Mouse (Mus musculus) CH12.LX (cell line): ENCODE measurements around the gene Kcnip4. TPM values are rescaled to one million over a fixed set of nuclear protein-coding genes. Genes with fewer than 3 reads are reported as not detected.

ENCODE experiments used
- DNase-seq: peaks from one replicate; pipeline ENCODE4 v3.0.0-alpha.2; 2013; ENCODE audit errors: extremely low read depth
- H3K27ac ChIP-seq: 2 replicates; pipeline ENCODE4 v1.5.1; 2012; ENCODE audit warnings: low read depth, mild to moderate bottlenecking, control low read depth, moderate library complexity; ENCODE audit not compliant: insufficient read depth
- H3K27me3 ChIP-seq: replicated peaks from 2 replicates; pipeline ENCODE3; 2012; ENCODE audit warnings: inconsistent platforms
- H3K36me3 ChIP-seq, 2 experiments: replicated peaks in 1 of 2; 2 replicates each; pipeline versions ENCODE3 to v1.6.1; 2012; ENCODE audit warnings: inconsistent platforms in 1 of 2, low read length in 1 of 2, mild to moderate bottlenecking in 1 of 2, mixed read lengths in 1 of 2, moderate library complexity in 1 of 2; ENCODE audit not compliant: control insufficient read depth in 1 of 2, insufficient read depth in 1 of 2
- H3K4me1 ChIP-seq, 2 experiments: 2 replicates each; pipeline ENCODE4 v1.6.1; 2012; ENCODE audit warnings: inconsistent platforms in 1 of 2, moderate library complexity in 1 of 2; ENCODE audit not compliant: insufficient read depth in 2 of 2, control insufficient read depth in 1 of 2
- H3K4me2 ChIP-seq: 2 replicates; pipeline ENCODE4 v1.6.1; 2012; ENCODE audit warnings: low read depth, mild to moderate bottlenecking, control low read depth; ENCODE audit not compliant: poor library complexity, insufficient read depth, severe bottlenecking
- H3K4me3 ChIP-seq, 3 experiments: fragments of 150-350 bp in 1 of 3; sonication (generic) in 1 of 3; replicated peaks in 1 of 3; 2 replicates each; pipeline versions ENCODE3 to v1.5.1; 2011 to 2012; ENCODE audit warnings: low read depth in 2 of 3, low read length in 2 of 3, mild to moderate bottlenecking in 2 of 3, moderate library complexity in 2 of 3, control low read depth in 1 of 3, improper control_type of control experiment in 1 of 3, inconsistent platforms in 1 of 3, mixed read lengths in 1 of 3; ENCODE audit not compliant: poor library complexity in 1 of 3
- H3K79me2 ChIP-seq: replicated peaks from 2 replicates; pipeline ENCODE4 v1.6.1; 2012; ENCODE audit warnings: mild to moderate bottlenecking, moderate library complexity; ENCODE audit not compliant: control insufficient read depth, poor library complexity, insufficient read depth, severe bottlenecking; ENCODE audit errors: extremely low read depth
- H3K9ac ChIP-seq: 2 replicates; pipeline ENCODE4 v1.6.1; 2012; ENCODE audit warnings: low read depth, mild to moderate bottlenecking, control low read depth, moderate library complexity; ENCODE audit not compliant: insufficient read depth
- H3K9me3 ChIP-seq: replicated peaks from 2 replicates; pipeline ENCODE3; 2012; ENCODE audit warnings: low read length, inconsistent platforms, mixed read lengths
- CHD1 ChIP-seq: IDR thresholded peaks from 2 replicates; pipeline ENCODE4 v1.6.1; 2012; ENCODE audit warnings: low read depth, low read length, improper control_type of control experiment, inconsistent platforms
- E2F4 ChIP-seq: IDR thresholded peaks from 2 replicates; pipeline ENCODE4 v1.6.1; 2011; ENCODE audit warnings: low read depth, low read length, improper control_type of control experiment; ENCODE audit not compliant: insufficient replicate concordance
- EP300 ChIP-seq: IDR thresholded peaks from 2 replicates; pipeline ENCODE4 v1.6.1; 2011; ENCODE audit warnings: low read length, improper control_type of control experiment
- ETS1 ChIP-seq: conservative IDR thresholded peaks from 2 replicates; pipeline ENCODE4 v1.6.1; 2012; ENCODE audit warnings: low read depth, mild to moderate bottlenecking, inconsistent platforms, low read length, improper control_type of control experiment, moderate library complexity
- IRF4 ChIP-seq: IDR thresholded peaks from 2 replicates; pipeline ENCODE4 v1.6.1; 2014; ENCODE audit warnings: low read depth, mild to moderate bottlenecking, inconsistent platforms, low read length, improper control_type of control experiment
- JUN ChIP-seq: IDR thresholded peaks from 2 replicates; pipeline ENCODE4 v1.6.1; 2011; ENCODE audit warnings: low read depth, mild to moderate bottlenecking, low read length, improper control_type of control experiment, moderate library complexity; ENCODE audit not compliant: insufficient read depth
- JUND ChIP-seq: conservative IDR thresholded peaks from 2 replicates; pipeline ENCODE4 v1.6.1; 2011; ENCODE audit warnings: low read depth, low read length, improper control_type of control experiment
- KAT2A ChIP-seq: IDR thresholded peaks from 2 replicates; pipeline ENCODE4 v1.6.1; 2012; ENCODE audit warnings: low read length, improper control_type of control experiment, inconsistent platforms; ENCODE audit not compliant: insufficient replicate concordance
- MAX ChIP-seq: IDR thresholded peaks from 2 replicates; pipeline ENCODE4 v1.6.1; 2011; ENCODE audit warnings: low read length, improper control_type of control experiment
- MAZ ChIP-seq: IDR thresholded peaks from 2 replicates; pipeline ENCODE4 v1.6.1; 2012; ENCODE audit warnings: low read depth, mild to moderate bottlenecking, inconsistent platforms, low read length, improper control_type of control experiment, moderate library complexity
- MEF2A ChIP-seq: IDR thresholded peaks from 2 replicates; pipeline ENCODE4 v1.6.1; 2014; ENCODE audit warnings: low read depth, mild to moderate bottlenecking, inconsistent platforms, low read length, improper control_type of control experiment, borderline replicate concordance
- MXI1 ChIP-seq: IDR thresholded peaks from 2 replicates; pipeline ENCODE4 v1.6.1; 2011; ENCODE audit warnings: mild to moderate bottlenecking, low read depth, low read length, improper control_type of control experiment
- POLR2AphosphoS2 ChIP-seq: IDR thresholded peaks from 2 replicates; pipeline ENCODE4 v1.6.1; 2011; ENCODE audit warnings: low read depth, low read length, improper control_type of control experiment
- RCOR1 ChIP-seq: conservative IDR thresholded peaks from 2 replicates; pipeline ENCODE4 v1.6.1; 2012; ENCODE audit warnings: low read depth, mild to moderate bottlenecking, inconsistent platforms, low read length, improper control_type of control experiment
- SMC3 ChIP-seq: IDR thresholded peaks from 2 replicates; pipeline ENCODE4 v1.6.1; 2011; ENCODE audit warnings: low read depth, low read length, improper control_type of control experiment
- TBP ChIP-seq: conservative IDR thresholded peaks from 2 replicates; pipeline ENCODE4 v1.6.1; 2011; ENCODE audit warnings: low read depth, low read length, improper control_type of control experiment
- TCF12 ChIP-seq: IDR thresholded peaks from 2 replicates; pipeline ENCODE4 v1.6.1; 2014; ENCODE audit warnings: low read depth, mild to moderate bottlenecking, inconsistent platforms, low read length, improper control_type of control experiment
- USF1 ChIP-seq: IDR thresholded peaks from 2 replicates; pipeline ENCODE4 v1.6.1; 2014; ENCODE audit warnings: low read depth, mild to moderate bottlenecking, inconsistent platforms, low read length, improper control_type of control experiment
- USF2 ChIP-seq: conservative IDR thresholded peaks from 2 replicates; pipeline ENCODE4 v1.6.1; 2011; ENCODE audit warnings: low read depth, low read length, improper control_type of control experiment
- ZKSCAN1 ChIP-seq: IDR thresholded peaks from 2 replicates; pipeline ENCODE4 v1.6.1; 2012; ENCODE audit warnings: low read depth, inconsistent platforms, low read length, improper control_type of control experiment, borderline replicate concordance
- dilution Hi-C: fragments of 300-500 bp; cut with MboI; formaldehyde crosslinking; loops from 2 replicates; pipeline ENCODE4 v1.14.3; 2020; ENCODE audit warnings: low sequenced_read_pairs; ENCODE audit not compliant: extremely low pct_unique_long_range_greater_than_20kb, extremely low pct_ligation_motif_present
- in situ Hi-C: fragments of 300-500 bp; cut with MboI; formaldehyde crosslinking; loops from 3 replicates; pipeline ENCODE4 v1.14.3; 2019; ENCODE audit warnings: low sequenced_read_pairs, low pct_ligation_motif_present, low pct_unique_long_range_greater_than_20kb, mixed read lengths
- polyA plus RNA-seq: library from polyadenylated mRNA; unstranded; fragments of >175 nt; gene quantifications from 2 replicates; pipeline ENCODE4 v1.2.1, GENCODE M21; 2012; ENCODE audit warnings: low read depth; ENCODE audit not compliant: insufficient read length
- total RNA-seq, 2 experiments: library from RNA; depleted of rRNA; stranded (reverse); fragments of 300-350 nt in 1 of 2; fragments of >200 nt in 1 of 2; gene quantifications; 2 replicates each; pipeline ENCODE4 v1.2.3; 2012 to 2014

Kcnip4 gene
- total and polyA plus RNA-seq, 3 experiments, result 0.80 TPM; not detected in 2

GRCm38 (mm10) chr5:49451295-49451694 is 73.4 kb downstream of the Kcnip4 start:
- dilution Hi-C loops (no loop called here), in situ Hi-C loops (no loop called here)
- H3K4me2 ChIP-seq, result no peak overlapping the region
- TF ChIP-seq MAZ (no peak), IRF4 (no peak), TBP (no peak), USF1 (no peak), EP300 (no peak), ETS1 (no peak), KAT2A (no peak), MEF2A (no peak), SMC3 (no peak), E2F4 (no peak)
- no peak overlapping the region for H3K4me3 ChIP-seq
- DNase-seq, result no peak
- H3K27me3 ChIP-seq, result no peaks in the 10 kb centered on the region
- no peaks in the 10 kb centered on the region for H3K79me2 ChIP-seq
- no peak overlapping the region for H3K9ac ChIP-seq
- no peaks in the 10 kb centered on the region for H3K4me1 ChIP-seq
- no peak overlapping the region for H3K27ac ChIP-seq
- H3K36me3 ChIP-seq, result no peaks in the 10 kb centered on the region
- H3K9me3 ChIP-seq, result peaks cover 30% of the 10 kb centered on the region

GRCm38 (mm10) chr5:49450876-49451275 is 73.8 kb downstream of the Kcnip4 start:
- H3K79me2 ChIP-seq, result no peaks in the 10 kb centered on the region
- no peak for TF ChIP-seq RCOR1
- no peak for TF ChIP-seq MAX
- TF ChIP-seq CHD1, result no peak
- TF ChIP-seq MXI1, result no peak
- no peak for TF ChIP-seq JUND
- no peak for TF ChIP-seq TCF12
- TF ChIP-seq JUN, result no peak
- TF ChIP-seq USF2, result no peak
- no peak for TF ChIP-seq POLR2AphosphoS2
- TF ChIP-seq ZKSCAN1, result no peak
- TF ChIP-seq, all 38 proteins: peak for 0

More at GRCm38 (mm10) chr5:49450876-49451275, 73.8 kb downstream of the Kcnip4 start:
- Histone ChIP-seq H3K27me3 (no peaks in the 10 kb centered on the region), H3K9me3 (peaks cover 32% of the 10 kb centered on the region), H3K4me3 (no peak overlapping the region), H3K36me3 (no peaks in the 10 kb centered on the region), H3K4me1 (no peaks in the 10 kb centered on the region), H3K4me2 (no peak overlapping the region), H3K9ac (no peak overlapping the region), H3K27ac (no peak overlapping the region)
- DNase-seq, result no peak
- dilution Hi-C loops (no loop called here), in situ Hi-C loops (no loop called here)
